7 mouse cellular contexts compared by ENCODE assay signal in the genomic region with DNA sequence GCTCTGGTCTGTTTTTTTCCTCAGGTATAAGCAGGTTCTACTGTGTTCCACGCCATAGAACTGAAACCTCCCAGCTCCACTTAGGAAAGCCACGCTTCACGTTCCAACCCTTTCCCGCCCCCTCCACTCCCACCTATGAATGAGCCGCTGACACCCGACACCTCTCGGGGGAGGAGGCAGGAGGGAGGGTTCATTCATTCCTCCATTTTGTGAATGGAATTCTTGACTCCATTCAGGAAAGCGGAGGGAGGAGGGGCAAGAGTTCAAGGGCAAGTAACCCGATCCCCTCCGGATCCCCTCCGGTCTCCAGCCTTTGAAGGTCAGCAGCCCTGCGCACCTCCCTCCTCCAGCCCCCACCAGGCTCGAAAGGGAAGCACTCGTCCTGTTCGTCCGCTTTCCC. TPM values are rescaled to one million over a fixed set of nuclear protein-coding genes. Genes with fewer than 3 reads are reported as not detected.
DNase-seq lines count a peak whose midpoint lies in the region; ATAC-seq lines count a peak whose summit lies in the region.

No protein-coding gene starts in this region.

- ATAC-seq in heart, embryonic 15.5 days (replicated peaks; ENCODE audit: insufficient number of reproducible peaks, insufficient read depth, low FRiP score, low read depth) = peak; percentile 88

- under 1% methylated on average over 16 of the region's 16 CpGs for WGBS in embryonic facial prominence, embryonic 10.5 days
- 2% methylated on average over 16 of the region's 16 CpGs for WGBS in heart, embryonic 15.5 days

- peaks cover 39% of the 10 kb centered on the region for H3K4me1 ChIP-seq in embryonic facial prominence, embryonic 10.5 days
- peaks cover 16% of the 10 kb centered on the region for H3K4me1 ChIP-seq in heart, embryonic 15.5 days (replicated peaks)

- peak overlapping the region; percentile 36; the same call in 1 of the 2 replicates for H3K9ac ChIP-seq in heart, embryonic 15.5 days

- H3K27me3 ChIP-seq in embryonic facial prominence, embryonic 10.5 days (replicated peaks; ENCODE audit: low read depth, poor library complexity, severe bottlenecking) = peaks cover 73% of the 10 kb centered on the region
- H3K27me3 ChIP-seq in heart, embryonic 15.5 days = peaks cover 18% of the 10 kb centered on the region

- no peaks in the 10 kb centered on the region for H3K9me3 ChIP-seq in embryonic facial prominence, embryonic 10.5 days
- no peaks in the 10 kb centered on the region for H3K9me3 ChIP-seq in heart, embryonic 15.5 days (replicated peaks)

- peak overlapping the region; percentile 82 for H3K27ac ChIP-seq in embryonic facial prominence, embryonic 10.5 days (replicated peaks)
- peak overlapping the region; percentile 42; the same call in 1 of the 2 replicates for H3K27ac ChIP-seq in heart, embryonic 15.5 days

- peaks cover 63% of the 10 kb centered on the region for H3K36me3 ChIP-seq in embryonic facial prominence, embryonic 10.5 days (replicated peaks)
- H3K36me3 ChIP-seq in heart, embryonic 15.5 days = peaks cover 7% of the 10 kb centered on the region

- peak; percentile 62 to 86 for DNase-seq in adrenal gland, adult (ENCODE audit: inconsistent age in 2 of 2, low spot score in 1 of 2)
- peak; percentile 95 for DNase-seq in embryonic facial prominence, embryonic 10.5 days (ENCODE audit: low spot score)
- peak; percentile 69 for DNase-seq in kidney, postnatal 14 days
- peak; percentile 73 to 74 for DNase-seq in lung, postnatal 4 days
- peak; percentile 67 for DNase-seq in testis, postnatal 14 days (ENCODE audit: low spot score)
- no peak for DNase-seq in spleen, postnatal 10 days (ENCODE audit: low spot score in 2 of 2)

- H3K4me2 ChIP-seq in heart, embryonic 15.5 days = peak overlapping the region; percentile 85

- peak overlapping the region; percentile 45 for H3K4me3 ChIP-seq in embryonic facial prominence, embryonic 10.5 days
- H3K4me3 ChIP-seq in heart, embryonic 15.5 days = peak overlapping the region; percentile 46

RNA-seq across cellular contexts. Expression of a gene that starts 12.7 kb away (rescaled TPM):
- 15.9 and 18.9 TPM in 2 replicates for polyA plus RNA-seq in embryonic facial prominence, embryonic 10.5 days (2016; fragmentation: Nextera tagmentation; extraction: Ambion mirVana)
- 3.5 and 5.8 TPM in 2 replicates for polyA plus RNA-seq in heart, embryonic 15.5 days (2015; fragmentation: Nextera tagmentation; extraction: Ambion mirVana)

RNA-seq across cellular contexts. Expression of a gene that starts 39.7 kb away (rescaled TPM):
- polyA plus RNA-seq in embryonic facial prominence, embryonic 10.5 days (2016; fragmentation: Nextera tagmentation; extraction: Ambion mirVana) = 50.5 and 52.3 TPM in 2 replicates
- polyA plus RNA-seq in heart, embryonic 15.5 days (2015; fragmentation: Nextera tagmentation; extraction: Ambion mirVana) = 17.2 and 20.8 TPM in 2 replicates

Comparison
In these comparisons a context has a peak if more than half of its experiments do, and no peak if none do; other contexts are left out.
1. DNase-seq: peak in adrenal gland, adult (2 of 2), embryonic facial prominence, embryonic 10.5 days (single experiment), kidney, postnatal 14 days (single experiment), lung, postnatal 4 days (2 of 2) and testis, postnatal 14 days (single experiment); none in spleen, postnatal 10 days (0 of 2).